Mouse (Mus musculus): ENCODE measurements around the gene Actr2. TPM values are rescaled to one million over a fixed set of nuclear protein-coding genes. Genes with fewer than 3 reads are reported as not detected.
"Not testable (repeated sequence)": the region's sequence is repeated elsewhere in the genome, so short reads cannot be mapped to it uniquely, and the experiment has no call there.

Actr2 gene
- total RNA-seq, 4 experiments from 2014 or later, result 39.1 to 43.4 (median 39.7) TPM

GRCm38 (mm10) chr11:20116701-20117100 lies 4.0 kb upstream of the Actr2 start:
- no peak for DNase-seq (ENCODE audit: low spot score in 2 of 2)

GRCm38 (mm10) chr11:20116030-20116551 lies 3.4 kb upstream of the Actr2 start:
- DNase-seq (ENCODE audit: low spot score in 2 of 2), result no peak

- DNase-seq (ENCODE audit: low spot score in 2 of 2), result peak; percentile 40 to 56
Observed at GRCm38 (mm10) chr11:20112006-20112740, 540 bp downstream of the Actr2 start.

DNA sequence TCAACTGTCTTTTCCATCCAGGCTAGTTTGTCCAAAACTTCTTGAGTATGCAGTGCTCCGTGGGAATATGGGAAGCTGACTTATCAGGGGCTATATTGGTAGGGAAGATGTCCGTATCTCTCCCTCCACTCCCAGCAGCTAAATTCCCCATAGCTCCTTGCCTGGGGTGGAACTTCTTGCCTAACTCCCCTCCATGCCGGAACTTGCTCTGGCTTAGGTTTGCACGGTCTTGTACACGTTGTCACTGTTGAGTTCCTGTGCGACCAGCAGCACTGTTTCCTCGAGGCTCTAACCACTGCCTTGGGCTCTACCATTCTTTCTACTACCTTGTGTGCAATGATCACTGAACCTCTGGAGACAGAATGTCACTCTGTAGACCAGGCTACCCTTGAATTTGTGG lies 4.6 kb downstream of the Actr2 start:
- no peak for DNase-seq (ENCODE audit: low spot score in 2 of 2)

DNA sequence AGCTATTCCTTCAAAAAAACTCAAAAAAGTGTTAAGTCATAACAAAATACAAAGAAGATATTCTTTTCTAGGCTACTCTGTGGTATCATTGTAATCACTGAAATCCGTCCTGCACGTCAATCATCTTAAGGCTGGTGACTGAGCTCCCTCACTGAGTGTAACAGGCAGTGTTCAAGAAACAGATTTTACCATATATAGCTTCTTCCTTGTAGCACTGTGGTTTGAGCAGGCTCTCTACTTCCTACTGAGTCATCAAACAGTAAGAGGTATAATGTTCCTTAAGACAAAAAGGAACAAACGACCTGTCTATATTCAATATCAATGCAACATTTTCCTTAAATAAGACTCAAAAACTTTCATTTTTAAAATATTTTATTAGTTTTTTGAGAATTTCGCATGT lies 5.0 kb downstream of the Actr2 start:
- no peak for DNase-seq (ENCODE audit: low spot score in 2 of 2)

- DNase-seq (ENCODE audit: low spot score in 2 of 2), result no peak
Observed at GRCm38 (mm10) chr11:20106946-20107345, 5.8 kb downstream of the Actr2 start.

GRCm38 (mm10) chr11:20103949-20104348 lies 8.8 kb downstream of the Actr2 start:
- no peak for DNase-seq (ENCODE audit: low spot score in 2 of 2)

DNA sequence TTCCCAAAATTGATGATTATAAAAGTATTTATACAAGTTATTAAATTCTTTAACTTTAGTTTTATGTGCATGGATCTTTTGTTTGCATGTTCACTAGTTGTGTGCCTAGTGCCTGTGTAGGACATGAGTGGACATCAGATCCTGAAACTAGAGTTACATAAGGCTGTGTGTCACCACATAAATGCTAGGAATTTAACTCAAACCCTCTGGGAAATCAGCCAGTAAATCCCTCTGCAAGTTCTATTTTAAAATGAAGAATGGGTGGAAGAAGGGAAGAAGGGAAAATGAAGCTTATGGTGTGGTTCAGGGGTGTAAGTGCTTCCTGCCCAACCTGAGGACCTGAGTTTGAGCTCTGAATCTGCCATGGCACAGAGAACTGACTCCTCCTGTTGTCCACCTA lies 26.4 kb downstream of the Actr2 start:
- no peak for DNase-seq (ENCODE audit: low spot score in 2 of 2)

- DNase-seq (ENCODE audit: low spot score in 2 of 2), result no peak
Observed at GRCm38 (mm10) chr11:20085635-20086034, 27.1 kb downstream of the Actr2 start.

DNA sequence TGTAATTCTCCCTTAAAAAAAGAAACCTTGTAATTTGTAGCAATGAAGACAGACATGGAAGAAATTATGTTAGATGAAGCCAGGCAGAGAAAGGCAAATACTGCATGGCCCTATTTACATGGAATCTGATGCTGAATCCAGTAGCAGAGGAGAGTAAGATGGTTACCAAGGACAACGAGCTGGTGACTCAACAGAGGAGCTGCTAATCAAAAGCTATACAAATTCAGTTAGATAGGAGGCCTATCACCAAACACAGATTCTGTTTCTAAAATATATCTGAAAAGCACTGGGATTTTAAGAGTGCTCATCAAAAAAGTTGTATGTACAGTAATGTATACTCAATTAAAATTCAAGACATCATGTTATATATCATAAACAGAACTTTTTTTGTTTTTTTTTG lies 37.3 kb downstream of the Actr2 start:
- DNase-seq (ENCODE audit: low spot score in 2 of 2), result no peak

DNA sequence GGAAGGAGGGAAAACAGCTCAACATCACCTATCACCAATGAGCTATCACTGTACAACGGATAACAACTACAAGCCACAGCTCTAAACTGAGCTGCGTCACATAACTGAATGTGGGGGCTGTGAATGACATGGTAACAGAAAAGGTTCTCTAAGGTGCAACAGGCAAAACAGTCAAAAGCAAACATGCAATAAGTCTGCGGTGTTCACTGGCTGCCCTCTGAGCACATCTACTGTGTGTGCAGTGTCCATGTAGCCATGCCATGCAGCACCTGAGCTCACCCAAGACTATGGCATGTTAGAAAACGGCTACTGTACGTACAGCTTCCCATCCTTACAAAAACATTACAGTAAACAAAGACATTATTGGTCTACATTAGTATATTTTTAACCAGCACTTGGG lies 39.9 kb downstream of the Actr2 start:
- no peak for DNase-seq (ENCODE audit: low spot score in 2 of 2)

DNA sequence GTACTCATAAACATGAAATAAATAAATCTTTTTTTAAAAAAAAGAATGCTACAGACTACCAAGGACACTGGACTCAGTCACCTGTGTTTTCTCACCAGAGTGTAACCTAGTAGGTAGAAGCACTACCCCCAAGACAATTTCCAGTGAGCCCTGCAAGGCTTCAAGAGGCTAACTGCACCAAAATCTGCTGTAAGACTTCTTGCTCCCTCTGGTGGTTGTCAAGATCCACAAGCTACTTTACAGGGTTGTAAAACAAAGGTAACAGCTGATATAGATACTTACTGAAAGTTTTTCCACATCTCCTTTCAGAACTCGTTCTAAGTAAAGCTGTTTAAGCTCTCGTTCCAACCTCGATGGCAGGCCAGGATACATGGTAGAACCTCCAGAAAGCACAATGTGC lies 40.5 kb downstream of the Actr2 start:
- no peak for DNase-seq (ENCODE audit: low spot score in 2 of 2)

GRCm38 (mm10) chr11:20068346-20069004 lies 44.2 kb downstream of the Actr2 start:
- no peak for DNase-seq (ENCODE audit: low spot score in 2 of 2)

DNA sequence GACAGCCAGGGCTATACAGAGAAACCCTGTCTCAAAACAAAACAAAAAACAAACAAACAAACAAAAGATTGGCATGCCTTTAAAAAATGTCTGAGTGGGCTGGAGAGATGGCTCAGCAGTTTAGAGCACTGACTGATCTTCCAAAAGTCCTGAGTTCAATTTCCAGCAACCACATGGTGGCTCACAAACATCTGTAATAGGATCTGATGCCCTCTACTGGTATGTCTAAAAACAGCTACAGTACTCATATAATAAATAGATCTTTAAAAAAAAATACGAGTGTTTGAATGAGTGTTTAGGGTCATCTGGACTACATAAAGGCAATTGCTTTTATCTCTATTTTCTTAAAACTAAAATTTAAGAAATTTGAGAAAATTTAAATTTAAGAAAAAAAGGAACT lies 45.2 kb downstream of the Actr2 start:
- DNase-seq (ENCODE audit: low spot score in 2 of 2), result no peak

- no peak for DNase-seq (ENCODE audit: low spot score in 2 of 2)
Observed at GRCm38 (mm10) chr11:20066106-20066505, 46.6 kb downstream of the Actr2 start.

- no peak for DNase-seq (ENCODE audit: low spot score in 2 of 2)
Observed at GRCm38 (mm10) chr11:20064926-20065325, 47.8 kb downstream of the Actr2 start.

DNA sequence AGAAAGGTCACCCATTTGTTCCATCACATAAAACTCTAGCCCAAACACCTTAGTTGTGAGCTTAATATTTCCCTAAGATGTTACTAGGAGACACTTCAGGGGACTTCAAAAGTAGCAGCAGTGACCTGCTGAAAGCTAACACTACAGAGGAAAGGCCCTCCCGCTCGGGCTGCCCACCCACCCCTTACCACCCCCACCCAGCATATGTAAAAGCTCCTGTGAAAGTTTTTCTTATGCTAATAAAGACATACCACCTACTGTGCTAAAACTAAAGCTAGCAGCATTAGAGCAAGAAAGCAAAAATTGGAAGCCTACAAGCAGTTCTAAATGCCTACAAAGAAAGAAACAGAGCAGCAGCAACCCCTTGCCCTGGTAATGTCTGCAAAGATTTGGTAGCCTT lies 48.6 kb downstream of the Actr2 start:
- not testable (repeated sequence) for DNase-seq (ENCODE audit: low spot score in 2 of 2)

DNA sequence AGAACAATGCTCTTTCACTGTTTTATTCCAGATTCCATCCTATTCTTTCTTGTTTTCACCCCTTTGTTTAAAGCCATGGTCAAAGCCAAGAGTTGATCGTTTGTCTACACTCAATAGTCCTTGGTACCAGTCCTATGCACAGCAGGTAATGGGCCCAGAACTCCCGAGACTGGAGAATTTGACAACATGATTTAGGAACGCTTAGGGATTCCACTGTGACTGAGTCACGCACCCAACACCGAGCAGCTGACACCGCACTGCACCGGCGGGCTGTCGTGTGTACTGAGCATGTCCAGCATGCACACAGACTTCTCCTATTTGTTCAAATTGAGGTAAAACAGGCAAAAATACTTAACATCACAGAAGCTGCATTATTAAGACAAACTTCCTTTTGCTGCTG lies 49.9 kb downstream of the Actr2 start:
- not testable (repeated sequence) for DNase-seq (ENCODE audit: low spot score in 2 of 2)

GRCm38 (mm10) chr11:20059736-20060135 lies 53.0 kb downstream of the Actr2 start:
- DNase-seq (ENCODE audit: low spot score in 2 of 2), result no peak

DNA sequence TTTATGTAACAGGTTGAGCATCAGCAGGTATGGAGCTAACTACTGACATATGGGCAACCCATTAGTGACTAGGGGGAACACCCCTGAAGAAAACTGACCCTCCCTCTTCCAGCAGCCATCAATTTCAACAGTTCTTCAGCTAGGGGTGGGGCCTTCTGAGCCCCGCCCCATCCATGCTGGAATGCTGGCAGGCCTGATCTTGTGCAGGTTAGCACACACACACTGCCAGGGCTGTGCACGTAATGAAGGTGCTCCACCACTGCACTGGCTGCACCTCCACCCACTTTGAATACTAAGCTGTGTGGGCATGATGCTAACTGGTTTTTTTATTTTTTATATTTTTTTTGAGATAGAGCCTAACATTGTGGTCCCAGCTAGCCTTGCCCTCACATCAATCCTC lies 55.3 kb downstream of the Actr2 start:
- DNase-seq (ENCODE audit: low spot score in 2 of 2), result no peak

DNA sequence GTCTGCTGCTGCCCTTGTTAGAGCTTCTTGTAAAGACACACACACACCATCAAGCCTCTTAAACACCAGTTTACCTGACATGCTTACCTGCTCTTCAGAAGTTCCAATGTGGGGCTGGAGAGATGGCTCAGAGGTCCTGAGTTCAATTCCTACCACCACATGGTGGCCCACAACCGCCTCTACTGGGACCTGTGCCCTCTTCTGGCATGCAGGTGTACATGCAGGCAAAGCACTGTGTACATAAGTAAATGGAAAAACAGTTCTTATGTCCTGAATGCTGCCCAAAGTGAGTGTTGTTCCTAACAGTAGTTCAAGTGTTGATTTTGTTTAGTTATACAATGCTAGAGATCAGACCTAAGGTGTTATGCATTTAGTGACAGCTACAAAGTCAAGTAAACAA lies 56.5 kb downstream of the Actr2 start:
- no peak for DNase-seq (ENCODE audit: low spot score in 2 of 2)

DNA sequence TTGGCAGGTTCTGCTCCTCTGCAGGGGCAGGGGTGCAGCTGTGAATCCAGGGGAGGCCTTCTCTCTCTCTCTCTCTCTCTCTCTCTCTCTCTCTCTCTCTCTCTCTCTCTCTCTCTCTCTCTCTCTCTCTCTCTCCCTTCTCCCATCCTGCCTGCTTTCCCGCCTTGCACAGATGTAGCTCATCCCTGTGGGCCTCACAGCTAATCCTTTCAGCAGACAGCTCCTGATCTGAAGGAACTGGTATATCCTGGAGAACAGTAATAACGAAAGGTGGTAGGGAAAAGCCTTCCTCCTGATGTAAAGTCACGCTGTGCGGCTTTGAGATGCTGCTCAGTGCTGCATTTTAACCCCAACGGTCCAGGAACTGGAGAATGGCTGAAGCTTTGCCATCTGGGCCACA lies 58.1 kb downstream of the Actr2 start:
- no peak for DNase-seq (ENCODE audit: low spot score in 2 of 2)

- DNase-seq (ENCODE audit: low spot score in 2 of 2), result no peak
Observed at GRCm38 (mm10) chr11:20053951-20054350, 58.8 kb downstream of the Actr2 start.

All from gastrocnemius, adult 8-10 months (tissue).